Mouse (Mus musculus) brain, adult 2 months (tissue): ENCODE data around the gene Clip2.
A peak's percentile ranks its signal among the peaks of the same experiment; 100 is the strongest.

Experiments used
- DNase-seq: peaks from one replicate; pipeline ENCODE4 v3.0.0; 2011; ENCODE audit warnings: low read depth, low spot score

Clip2 gene

GRCm38 (mm10) chr5:134552110-134552972 lies at the start of gene Clip2:
Gene Clip2, minus strand, starts transcription at chr5:134552434.
- DNase-seq, result peak; percentile 99

GRCm38 (mm10) chr5:134597711-134598110 lies 45.5 kb upstream of the Clip2 start:
- peak; percentile 69 for DNase-seq

GRCm38 (mm10) chr5:134593093-134593492 lies 40.9 kb upstream of the Clip2 start:
- DNase-seq, result no peak

GRCm38 (mm10) chr5:134592026-134592581 lies 39.9 kb upstream of the Clip2 start:
- DNase-seq, result no peak

- no peak for DNase-seq
Measured at GRCm38 (mm10) chr5:134589900-134590299, 37.7 kb upstream of the Clip2 start.

- no peak for DNase-seq
Measured at GRCm38 (mm10) chr5:134584798-134585197, 32.6 kb upstream of the Clip2 start.

GRCm38 (mm10) chr5:134583884-134584213 lies 31.6 kb upstream of the Clip2 start:
- DNase-seq, result no peak

- DNase-seq, result no peak
Measured at GRCm38 (mm10) chr5:134583006-134583883, 31.0 kb upstream of the Clip2 start.

- peak; percentile 98 for DNase-seq
Measured at GRCm38 (mm10) chr5:134582221-134582907, 30.1 kb upstream of the Clip2 start.

- no peak for DNase-seq
Measured at GRCm38 (mm10) chr5:134581146-134581545, 28.9 kb upstream of the Clip2 start, which contains the start of gene Rfc2. Gene Rfc2, plus strand, starts transcription at chr5:134581366.

- DNase-seq, result no peak
Measured at GRCm38 (mm10) chr5:134579135-134579534, 26.9 kb upstream of the Clip2 start.

GRCm38 (mm10) chr5:134577534-134577933 lies 25.3 kb upstream of the Clip2 start:
- no peak for DNase-seq

- DNase-seq, result no peak
Measured at GRCm38 (mm10) chr5:134576517-134577220, 24.4 kb upstream of the Clip2 start.

- no peak for DNase-seq
Measured at GRCm38 (mm10) chr5:134575833-134576232, 23.6 kb upstream of the Clip2 start.

- DNase-seq, result no peak
Measured at GRCm38 (mm10) chr5:134572508-134573214, 20.4 kb upstream of the Clip2 start.

GRCm38 (mm10) chr5:134571730-134572507 lies 19.7 kb upstream of the Clip2 start:
- peak; percentile 91 for DNase-seq

GRCm38 (mm10) chr5:134568964-134569491 lies 16.8 kb upstream of the Clip2 start:
- DNase-seq, result peak; percentile 81

GRCm38 (mm10) chr5:134568030-134568429 lies 15.8 kb upstream of the Clip2 start:
- DNase-seq, result no peak

GRCm38 (mm10) chr5:134567445-134567844 lies 15.2 kb upstream of the Clip2 start:
- no peak for DNase-seq
